Mouse (Mus musculus): ENCODE measurements around the gene Pax6.

Pax6 gene

DNA sequence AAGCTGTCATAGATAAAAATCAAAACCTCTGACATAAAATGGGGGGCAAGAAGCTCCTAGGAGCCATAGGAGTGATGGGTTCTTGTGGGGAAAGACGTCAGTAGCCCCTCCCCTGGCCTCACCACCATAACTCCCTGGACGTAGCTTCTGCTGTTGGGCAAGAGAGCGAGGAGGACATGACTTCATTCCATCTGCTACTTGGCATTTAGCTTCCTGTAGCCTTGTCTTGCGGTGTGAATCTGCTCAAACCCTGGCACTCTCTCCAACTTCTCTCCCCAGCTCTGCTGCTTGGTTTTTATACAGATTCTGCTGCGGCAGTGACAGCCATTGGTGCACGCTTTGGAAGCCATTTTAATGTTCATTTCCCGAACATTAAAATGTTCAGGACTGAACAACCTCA, 78.2 kb downstream of the Pax6 start:
- DNase-seq (ENCODE audit: low spot score) = no peak
